Mouse (Mus musculus) adipose tissue, adult 10 weeks (tissue): ENCODE data around the gene Slc4a5. TPM values are rescaled to one million over a fixed set of nuclear protein-coding genes. Genes with fewer than 3 reads are reported as not detected.

ENCODE experiments used
- polyA plus RNA-seq: library from polyadenylated mRNA; stranded (reverse); fragments of 350-450 nt; fragmentation: Illumina TruSeq; extraction: RNeasy Lipid Tissue Mini Kit (QIAGEN cat#74804); gene quantifications from one replicate; pipeline ENCODE4 v1.2.3, GENCODE M21; 2014; ENCODE audit warnings: low read depth, low replicate concordance

Slc4a5 gene
- 1.2 TPM for polyA plus RNA-seq

GRCm38 (mm10) chr6:83219814-83220213 lies at the start of gene Slc4a5:
Slc4a5 (plus strand) TSS chr6:83219828.

GRCm38 (mm10) chr6:83325525-83326393 lies 106.1 kb downstream of the Slc4a5 start, which contains the start of the genes Mthfd2 and Mob1a:
Mthfd2 (minus strand) TSS chr6:83325908.
Mob1a (plus strand) TSS chr6:83326016.

GRCm38 (mm10) chr6:83348873-83349272 lies 129.2 kb downstream of the Slc4a5 start, which contains the start of gene Bola3:
Bola3 (plus strand) TSS chr6:83349147.

Other genes with a start within 250 kb of the Slc4a5 start
- gene Dok1, start 186.4 kb upstream of the Slc4a5 start, polyA plus RNA-seq = 25.7 TPM
- gene Loxl3, start 185.7 kb upstream of the Slc4a5 start, polyA plus RNA-seq = 11.2 TPM
- gene Aup1, start 165.3 kb upstream of the Slc4a5 start, polyA plus RNA-seq = 147 TPM
- gene Htra2, start 164.6 kb upstream of the Slc4a5 start, polyA plus RNA-seq = 32.7 TPM
- 1.6 TPM for gene Dqx1, start 162.0 kb upstream of the Slc4a5 start, polyA plus RNA-seq
- gene Tlx2, start 149.5 kb upstream of the Slc4a5 start, polyA plus RNA-seq = not detected
- gene Pcgf1, start 142.0 kb upstream of the Slc4a5 start, polyA plus RNA-seq = 14.9 TPM
- 1.5 TPM for gene Lbx2, start 133.5 kb upstream of the Slc4a5 start, polyA plus RNA-seq
- gene Ccdc142, start 118.2 kb upstream of the Slc4a5 start, polyA plus RNA-seq = 3.6 TPM
- gene Gm42688, start 118.2 kb upstream of the Slc4a5 start, polyA plus RNA-seq = 3.8 TPM
- 73.1 TPM for gene Mrpl53, start 110.8 kb upstream of the Slc4a5 start, polyA plus RNA-seq
- 34.0 TPM for gene Mogs, start 104.3 kb upstream of the Slc4a5 start, polyA plus RNA-seq
- gene Wbp1, start 98.3 kb upstream of the Slc4a5 start, polyA plus RNA-seq = 99.3 TPM
- 26.8 TPM for gene Ino80b, start 94.4 kb upstream of the Slc4a5 start, polyA plus RNA-seq
- 21.8 TPM for gene Rtkn, start 84.4 kb upstream of the Slc4a5 start, polyA plus RNA-seq
- gene Wdr54, start 63.4 kb upstream of the Slc4a5 start, polyA plus RNA-seq = 3.0 TPM
- gene 1700003E16Rik, start 63.4 kb upstream of the Slc4a5 start, polyA plus RNA-seq = 14.5 TPM
- 74.4 TPM for gene Dctn1, start 53.9 kb upstream of the Slc4a5 start, polyA plus RNA-seq
- 87.5 TPM for gene Mthfd2, start 106.1 kb downstream of the Slc4a5 start, polyA plus RNA-seq
- 79.4 TPM for gene Mob1a, start 106.2 kb downstream of the Slc4a5 start, polyA plus RNA-seq
- gene Bola3, start 129.3 kb downstream of the Slc4a5 start, polyA plus RNA-seq = 72.0 TPM
- gene Tet3, start 239.3 kb downstream of the Slc4a5 start, polyA plus RNA-seq = 17.2 TPM